8 mouse cellular contexts compared by ENCODE assay signal in the genomic region with DNA sequence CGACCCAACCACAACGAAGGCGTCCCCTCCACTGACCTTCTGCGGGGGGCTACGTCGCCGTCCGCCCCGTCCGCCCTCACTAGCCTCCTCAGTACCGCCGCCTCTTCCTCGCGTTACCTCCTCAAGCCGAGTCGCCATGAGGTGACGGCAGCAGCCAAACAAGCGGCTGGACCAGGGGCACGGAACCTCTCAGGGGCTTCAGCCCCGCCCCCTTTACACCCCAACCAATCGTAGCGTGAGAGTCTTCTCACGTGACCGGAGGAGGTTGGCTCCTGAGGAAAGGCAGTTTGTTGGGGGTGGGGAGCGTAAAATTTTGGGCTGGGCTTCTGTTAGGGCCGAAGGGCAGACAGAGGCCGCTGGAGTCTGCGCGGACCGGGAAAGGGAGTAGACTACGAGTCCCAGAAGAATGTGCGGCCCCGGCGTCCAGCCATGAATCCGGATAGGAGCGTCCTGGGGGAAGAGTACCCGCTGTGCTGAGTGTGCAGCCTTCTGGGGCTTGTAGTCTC. TPM values are rescaled to one million over a fixed set of nuclear protein-coding genes. Genes with fewer than 3 reads are reported as not detected.
DNase-seq lines count a peak whose midpoint lies in the region; ATAC-seq and TF ChIP-seq lines count a peak whose summit lies in the region.

Gene Txlng (minus strand): TSS at position 252 of the 506 bp plus-strand sequence.

- peak within 1 kb of the TSS; percentile 74 for H3K4me2 ChIP-seq in forebrain, embryonic 13.5 days
- peak within 1 kb of the TSS; percentile 78 for H3K4me2 ChIP-seq in neural tube, embryonic 15.5 days

- H3K27me3 ChIP-seq in ES-Bruce4 (ENCODE audit: control insufficient read depth, insufficient read depth, low read length, poor library complexity, severe bottlenecking): no peaks in the 10 kb centered on the region
- H3K27me3 ChIP-seq in forebrain, embryonic 13.5 days: no peaks in the 10 kb centered on the region
- H3K27me3 ChIP-seq in neural tube, embryonic 15.5 days (replicated peaks): 0 out of 2 replicates have a peak, but pooled peaks cover 3% of the 10 kb centered on the region

- H3K9ac ChIP-seq in ES-Bruce4 (ENCODE audit: low read depth, poor library complexity, severe bottlenecking): peak within 1 kb of the TSS; percentile 82
- peak within 1 kb of the TSS; percentile 70 for H3K9ac ChIP-seq in forebrain, embryonic 13.5 days
- H3K9ac ChIP-seq in neural tube, embryonic 15.5 days (replicated peaks): peak within 1 kb of the TSS; percentile 55

- peaks cover 4% of the 10 kb centered on the region for H3K36me3 ChIP-seq in ES-Bruce4 (ENCODE audit: control insufficient read depth, insufficient read depth, low read length, poor library complexity, severe bottlenecking)
- H3K36me3 ChIP-seq in forebrain, embryonic 13.5 days (ENCODE audit: poor library complexity, severe bottlenecking): no peaks in the 10 kb centered on the region
- no peaks in the 10 kb centered on the region for H3K36me3 ChIP-seq in neural tube, embryonic 15.5 days

- TF ChIP-seq POLR2A in ES-Bruce4 (IDR thresholded peaks at IDR 0.05; ENCODE audit: insufficient read depth, low read length): peak; percentile 61

- TF ChIP-seq CTCF in ES-Bruce4 (IDR thresholded peaks at IDR 0.05; ENCODE audit: low read depth, low read length): no peak

- DNase-seq in heart, postnatal 14 days: peak; percentile 90 to 92
- peak; percentile 97 for DNase-seq in layer of hippocampus, adult 11-12 months (ENCODE audit: low spot score)
- peak; percentile 98 to 99 for DNase-seq in lung, adult 18-20 months
- DNase-seq in testis, postnatal 14 days (ENCODE audit: low spot score): peak; percentile 96

- H3K27ac ChIP-seq in ES-Bruce4 (ENCODE audit: insufficient read depth, low read length): peak within 1 kb of the TSS; percentile 83
- no peak within 1 kb of the TSS for H3K27ac ChIP-seq in forebrain, embryonic 13.5 days
- peak within 1 kb of the TSS; percentile 65; the same call in 1 of the 2 replicates for H3K27ac ChIP-seq in neural tube, embryonic 15.5 days (replicated peaks)

- TF ChIP-seq EP300 in ES-Bruce4 (IDR thresholded peaks at IDR 0.05; ENCODE audit: insufficient read depth, low read depth, low read length): no peak

- H3K4me3 ChIP-seq in ES-Bruce4 (ENCODE audit: low read depth, low read length): peak within 1 kb of the TSS; percentile 97
- peak within 1 kb of the TSS; percentile 55 for H3K4me3 ChIP-seq in forebrain, embryonic 13.5 days
- peak within 1 kb of the TSS; percentile 57 for H3K4me3 ChIP-seq in neural tube, embryonic 15.5 days (replicated peaks)

- intact Hi-C loops in heart, postnatal 14 days (cut with DNase I): no loop called here

- no peaks in the 10 kb centered on the region for H3K4me1 ChIP-seq in ES-Bruce4 (ENCODE audit: control insufficient read depth, insufficient read depth, low read length)
- H3K4me1 ChIP-seq in forebrain, embryonic 13.5 days: peaks cover 4% of the 10 kb centered on the region; the same call in 1 of the 2 replicates
- no peaks in the 10 kb centered on the region for H3K4me1 ChIP-seq in neural tube, embryonic 15.5 days

- H3K9me3 ChIP-seq in ES-Bruce4 (replicated peaks; ENCODE audit: control insufficient read depth, insufficient read depth, low read length, poor library complexity, severe bottlenecking): no peaks in the 10 kb centered on the region
- no peaks in the 10 kb centered on the region for H3K9me3 ChIP-seq in forebrain, embryonic 13.5 days (replicated peaks)
- no peaks in the 10 kb centered on the region for H3K9me3 ChIP-seq in neural tube, embryonic 15.5 days (replicated peaks)

- 18% methylated on average over 37 of the region's 37 CpGs for WGBS in forebrain, embryonic 13.5 days
- WGBS in neural tube, embryonic 15.5 days: 18% methylated on average over 37 of the region's 37 CpGs

- ATAC-seq in cerebellum, adult (ENCODE audit: insufficient number of reproducible peaks, low FRiP score, low TSS enrichment): peak; percentile 100
- peak; percentile 99 for ATAC-seq in forebrain, embryonic 13.5 days
- ATAC-seq in neural tube, embryonic 15.5 days (ENCODE audit: low FRiP score): peak; percentile 98

RNA-seq across cellular contexts. Expression of gene Txlng, which starts in this region (rescaled TPM):
- polyA plus RNA-seq in ES-Bruce4 (2011; ENCODE audit: insufficient read depth, insufficient read length, low read depth, missing spikeins): 66.3 and 67.1 TPM in 2 replicates
- polyA plus RNA-seq in forebrain, embryonic 13.5 days (2015; fragmentation: Nextera tagmentation; extraction: Ambion mirVana): 14.9 and 15.8 TPM in 2 replicates
- total RNA-seq in heart, postnatal 14 days (2021): 1 to 10 TPM; 7.9 to 8.5 TPM
- 11.1 and 14.1 TPM in 2 replicates for polyA plus RNA-seq in neural tube, embryonic 15.5 days (2015; fragmentation: Nextera tagmentation; extraction: Ambion mirVana)
